Mouse (Mus musculus): ENCODE measurements around the gene Gpr63.

DNA sequence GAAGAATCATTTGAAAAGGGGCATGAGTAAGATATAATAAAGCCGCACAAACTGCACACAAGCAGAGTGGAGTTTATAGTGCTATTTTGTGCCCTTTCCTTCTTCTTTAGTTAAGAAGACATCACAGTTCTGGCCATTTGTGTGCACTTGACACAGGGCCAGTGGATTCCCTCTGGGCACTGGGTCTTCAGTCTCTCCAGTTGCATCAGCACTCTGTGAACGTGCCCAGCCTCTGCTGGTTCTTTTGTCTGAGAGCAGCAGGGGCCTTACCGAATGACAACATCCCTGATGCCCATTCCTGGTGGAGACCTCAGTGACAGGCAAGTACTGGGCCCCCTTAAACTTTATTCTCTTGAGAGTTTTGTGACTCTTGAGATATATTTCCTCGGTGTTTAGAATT is 12.4 kb downstream of the Gpr63 start:
- no peak for TF ChIP-seq CTCF (IDR thresholded peaks at IDR 0.05; ENCODE audit: low read depth, low read length)
- no peak for TF ChIP-seq POLR2A (IDR thresholded peaks at IDR 0.05; ENCODE audit: borderline replicate concordance, low read depth, low read length)
